Mouse (Mus musculus): ENCODE measurements at regions not wholly inside any gene's neighbourhood (a gene's known extent, or its start where the extent isn't known, plus 50 kb on each side); places are given as distances from the start of the nearest gene placed in this dataset.

- no peak for DNase-seq (ENCODE audit: low spot score in 2 of 2)
These were observed 54.7 kb downstream of the Spry2 start for GRCm38 (mm10) chr14:105841888-105842287.

GRCm38 (mm10) chr14:105837533-105837932 lies 59.1 kb downstream of the Spry2 start:
- DNase-seq (ENCODE audit: low spot score in 2 of 2), result no peak

GRCm38 (mm10) chr14:105830701-105831100 lies 65.9 kb downstream of the Spry2 start:
- no peak for DNase-seq (ENCODE audit: low spot score in 2 of 2)

- DNase-seq (ENCODE audit: low spot score in 2 of 2), result no peak
These were observed 66.3 kb downstream of the Spry2 start for GRCm38 (mm10) chr14:105830301-105830700.

- no peak for DNase-seq (ENCODE audit: low spot score in 2 of 2)
These were observed 73.5 kb downstream of the Spry2 start for GRCm38 (mm10) chr14:105823129-105823528.

- DNase-seq (ENCODE audit: low spot score in 2 of 2), result no peak
These were observed 74.0 kb downstream of the Spry2 start for GRCm38 (mm10) chr14:105822653-105823052.

- DNase-seq (ENCODE audit: low spot score in 2 of 2), result no peak
These were observed 77.1 kb downstream of the Spry2 start for GRCm38 (mm10) chr14:105819534-105819933.

- DNase-seq (ENCODE audit: low spot score in 2 of 2), result no peak
These were observed 77.8 kb downstream of the Spry2 start for GRCm38 (mm10) chr14:105818841-105819240.

GRCm38 (mm10) chr14:105817481-105817880 lies 79.1 kb downstream of the Spry2 start:
- no peak for DNase-seq (ENCODE audit: low spot score in 2 of 2)

GRCm38 (mm10) chr14:105815827-105816226 lies 80.8 kb downstream of the Spry2 start:
- no peak for DNase-seq (ENCODE audit: low spot score in 2 of 2)

GRCm38 (mm10) chr14:105815281-105815680 lies 81.3 kb downstream of the Spry2 start:
- DNase-seq (ENCODE audit: low spot score in 2 of 2), result no peak

GRCm38 (mm10) chr14:105813661-105814060 lies 83.0 kb downstream of the Spry2 start:
- DNase-seq (ENCODE audit: low spot score in 2 of 2), result no peak

GRCm38 (mm10) chr14:105813097-105813496 lies 83.5 kb downstream of the Spry2 start:
- no peak for DNase-seq (ENCODE audit: low spot score in 2 of 2)

GRCm38 (mm10) chr14:105805762-105806161 lies 90.9 kb downstream of the Spry2 start:
- no peak for DNase-seq (ENCODE audit: low spot score in 2 of 2)

GRCm38 (mm10) chr14:105805362-105805761 lies 91.3 kb downstream of the Spry2 start:
- no peak for DNase-seq (ENCODE audit: low spot score in 2 of 2)

- DNase-seq (ENCODE audit: low spot score in 2 of 2), result no peak
These were observed 91.9 kb downstream of the Spry2 start for GRCm38 (mm10) chr14:105804761-105805160.

GRCm38 (mm10) chr14:105803281-105803680 lies 93.3 kb downstream of the Spry2 start:
- no peak for DNase-seq (ENCODE audit: low spot score in 2 of 2)

- no peak for DNase-seq (ENCODE audit: low spot score in 2 of 2)
These were observed 93.9 kb downstream of the Spry2 start for GRCm38 (mm10) chr14:105802529-105803280.

- DNase-seq (ENCODE audit: low spot score in 2 of 2), result no peak
These were observed 96.3 kb downstream of the Spry2 start for GRCm38 (mm10) chr14:105800142-105800925.

- no peak for DNase-seq (ENCODE audit: low spot score in 2 of 2)
These were observed 97.2 kb downstream of the Spry2 start for GRCm38 (mm10) chr14:105799401-105799861.

GRCm38 (mm10) chr14:105793010-105793702 lies 103.5 kb downstream of the Spry2 start:
- DNase-seq (ENCODE audit: low spot score in 2 of 2), result no peak

GRCm38 (mm10) chr14:105790441-105790840 lies 106.2 kb downstream of the Spry2 start:
- no peak for DNase-seq (ENCODE audit: low spot score in 2 of 2)
